Mouse (Mus musculus) heart, adult 8-10 months (tissue): Measurements from ENCODE around the gene Ttc17. TPM values are rescaled to one million over a fixed set of nuclear protein-coding genes. Genes with fewer than 3 reads are reported as not detected.

Experiments
- DNase-seq: peaks from one replicate; pipeline ENCODE4 v3.0.0; 2022; ENCODE audit warnings: low spot score
- microRNA-seq: library from miRNA; unstranded; fragments of <30 nt; microRNA quantifications from one replicate; pipeline ENCODE4 v1.2.0, GENCODE M21; 2022
- total RNA-seq, 4 experiments: library from RNA; stranded (reverse); gene quantifications; 2 replicates each; pipeline ENCODE4 v1.2.4; 2022

Gene Ttc17
- total RNA-seq, 4 experiments from 2014 or later, result 30.0 to 38.2 (median 35.3) TPM

DNA sequence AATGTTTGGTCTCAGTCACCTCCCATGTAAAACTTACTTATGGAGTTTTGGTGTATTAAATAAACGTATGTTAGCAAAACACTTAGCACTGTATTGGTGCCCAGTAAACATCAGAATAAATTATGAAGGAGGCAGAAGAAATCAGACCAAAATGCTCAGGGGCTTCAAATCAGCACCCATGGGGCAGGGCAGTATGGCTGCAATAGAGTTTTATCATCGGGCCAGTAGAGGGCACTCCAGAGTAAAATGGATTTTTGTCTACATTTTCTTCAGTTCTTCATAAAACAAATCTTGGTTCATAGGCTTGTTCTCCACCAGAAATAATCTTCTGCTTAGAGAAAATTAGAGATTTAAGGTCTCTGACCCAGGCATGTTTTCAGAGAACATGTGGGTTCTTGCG, 152.4 kb downstream of the Ttc17 start:
- DNase-seq, result peak; percentile 26

Small RNAs within 50 kb of the gene (microRNA-seq; reads per million reads assigned to microRNA genes)
- not detected for gene Mir670

Other genes with a start within 250 kb of the Ttc17 start
- 10 to 100 TPM; 17.5 to 19.1 (median 18.4) TPM for gene Hsd17b12, start 248.7 kb downstream of the Ttc17 start, total RNA-seq
- 10 to 100 TPM; 26.9 to 29.9 (median 28.6) TPM for gene Api5, start 31.4 kb upstream of the Ttc17 start, total RNA-seq